Mouse (Mus musculus): ENCODE measurements around the gene Gm49358. TPM values are rescaled to one million over a fixed set of nuclear protein-coding genes. Genes with fewer than 3 reads are reported as not detected.

Gene Gm49358
- polyA plus RNA-seq (2012; rRNA removed; ENCODE audit: low replicate concordance) = not detected in 2 replicates

DNA sequence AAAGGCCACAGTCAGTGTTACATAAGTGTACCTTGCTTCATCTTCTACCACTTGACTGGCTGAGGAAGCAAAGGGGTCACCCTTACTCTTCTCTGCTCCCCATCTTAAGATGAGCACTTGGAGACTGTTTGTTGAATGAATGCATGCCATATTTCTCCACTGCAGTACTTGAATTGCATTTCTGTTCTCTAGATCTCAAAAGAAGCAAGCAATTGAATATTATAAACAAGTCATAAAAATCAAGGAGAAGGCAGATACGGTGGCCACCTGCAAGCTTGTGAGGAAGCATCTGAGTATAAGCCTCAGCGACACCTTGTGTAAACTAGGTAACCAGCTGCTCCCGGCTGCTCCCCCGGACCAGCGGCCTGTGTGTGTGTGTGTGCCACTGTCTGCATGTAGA lies at the start of gene Gm49358:
Gene Gm49358 (plus strand): TSS at position 301 of the 400 bp plus-strand sequence.

DNA sequence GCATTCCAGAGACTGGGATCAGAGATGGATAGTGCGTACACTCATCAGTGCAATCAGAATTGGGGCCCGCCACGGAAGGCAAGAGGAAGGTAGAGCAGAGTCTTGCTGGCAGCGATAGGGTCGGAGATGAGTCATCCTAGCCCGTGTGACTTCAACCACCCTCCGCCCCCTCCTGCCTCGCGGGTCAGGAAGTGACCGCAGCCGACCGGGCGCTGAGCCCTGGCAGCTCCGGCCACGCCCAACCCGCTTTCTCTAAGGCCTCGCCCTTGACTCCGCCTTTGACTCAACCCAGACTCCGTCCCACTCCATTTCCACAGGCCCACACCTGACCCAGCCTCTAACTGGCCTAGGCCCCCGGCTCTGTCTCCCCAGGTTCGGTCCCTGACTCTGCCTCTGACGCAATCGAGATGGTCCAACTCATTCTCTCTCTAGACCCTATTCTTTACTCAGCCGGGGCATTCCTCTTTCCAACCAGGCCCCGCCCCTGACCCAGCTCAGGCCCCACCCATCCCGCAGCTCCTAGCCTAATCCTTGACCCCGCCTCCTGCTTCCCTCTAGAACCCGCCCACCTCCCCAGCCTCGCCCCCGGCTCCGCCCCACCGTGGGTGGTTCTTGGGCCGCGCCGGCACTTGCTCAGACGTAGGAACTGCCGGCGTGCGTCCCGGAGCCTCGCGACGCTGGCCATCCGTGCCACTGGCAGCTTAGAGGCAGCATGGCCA lies 14.8 kb downstream of the Gm49358 start, which contains the start of gene Nt5dc3:
Gene Nt5dc3 (plus strand): TSS at position 608 of the 719 bp plus-strand sequence.

Other genes with a start within 250 kb of the Gm49358 start
- gene Hsp90b1, start 58.5 kb upstream of the Gm49358 start, polyA plus RNA-seq (2012; rRNA removed; ENCODE audit: low replicate concordance) = 7.5 and 8.6 TPM in 2 replicates
- 0.38 and 0.54 TPM in 2 replicates for gene Ttc41, start 58.2 kb upstream of the Gm49358 start, polyA plus RNA-seq (2012; rRNA removed; ENCODE audit: low replicate concordance)
- 1.3 and 3.7 TPM in 2 replicates for gene Nt5dc3, start 15.0 kb downstream of the Gm49358 start, polyA plus RNA-seq (2012; rRNA removed; ENCODE audit: low replicate concordance)
- gene Stab2, start 244.1 kb downstream of the Gm49358 start, polyA plus RNA-seq (2012; rRNA removed; ENCODE audit: low replicate concordance) = 0.40 and 0.81 TPM in 2 replicates

Data from duodenum, adult 2 months (tissue).